Mouse (Mus musculus) intestine, embryonic 15.5 days (tissue): Measurements from ENCODE around the gene Anxa11. TPM values are rescaled to one million over a fixed set of nuclear protein-coding genes. Genes with fewer than 3 reads are reported as not detected.
"Not testable (repeated sequence)": the region's sequence is repeated elsewhere in the genome, so short reads cannot be mapped to it uniquely, and the experiment has no call there.

Experiments
- ATAC-seq: fragments of 200-750 bp; cut with Nextera tagmentation; 2 replicates; pipeline ENCODE4 v1.8.0; 2017; ENCODE audit warnings: moderate TSS enrichment, moderate library complexity
- H3K27ac ChIP-seq: fragments of 300-500 bp; sonication (generic); 2 replicates; pipeline ENCODE4 v1.5.1; 2015; ENCODE audit warnings: mild to moderate bottlenecking, inconsistent platforms
- H3K27me3 ChIP-seq: fragments of 300-500 bp; sonication (generic); replicated peaks from 2 replicates; pipeline ENCODE4 v1.6.1; 2015; ENCODE audit warnings: inconsistent platforms
- H3K36me3 ChIP-seq: fragments of 300-500 bp; sonication (generic); 2 replicates; pipeline ENCODE4 v1.6.1; 2015; ENCODE audit warnings: inconsistent platforms
- H3K4me1 ChIP-seq: fragments of 300-500 bp; sonication (generic); replicated peaks from 2 replicates; pipeline ENCODE4 v1.6.1; 2015; ENCODE audit warnings: inconsistent platforms
- H3K4me2 ChIP-seq: fragments of 300-500 bp; sonication (generic); replicated peaks from 2 replicates; pipeline ENCODE4 v1.6.1; 2015; ENCODE audit warnings: mild to moderate bottlenecking, inconsistent platforms
- H3K4me3 ChIP-seq: fragments of 300-500 bp; sonication (generic); replicated peaks from 2 replicates; pipeline ENCODE4 v1.5.1; 2015; ENCODE audit warnings: inconsistent platforms
- H3K9ac ChIP-seq: fragments of 300-500 bp; sonication (generic); 2 replicates; pipeline ENCODE4 v1.6.1; 2015; ENCODE audit warnings: inconsistent platforms
- H3K9me3 ChIP-seq: fragments of 300-500 bp; sonication (generic); 2 replicates; pipeline ENCODE4 v1.6.1; 2016; ENCODE audit warnings: inconsistent platforms
- WGBS: fragments of 180-500 bp; shearing (Covaris S2); methylation state at CpG from one replicate; pipeline ENCODE4 v1.1.7; 2015; 5-methylcytosine and 5-hydroxymethylcytosine counted together
- polyA plus RNA-seq: library from polyadenylated mRNA; unstranded; fragments of >200 nt; fragmentation: Nextera tagmentation; extraction: Ambion mirVana; gene quantifications from 2 replicates; pipeline ENCODE4 v1.2.1, GENCODE M21; 2015

The Anxa11 gene
- polyA plus RNA-seq, 1 experiment from 2014 or later, result 72.2 TPM

- peak overlapping the region; percentile 25; the same call in 1 of the 2 replicates for H3K4me2 ChIP-seq
- no peaks in the 10 kb centered on the region for H3K36me3 ChIP-seq
- no peaks in the 10 kb centered on the region for H3K27me3 ChIP-seq
- no peak overlapping the region for H3K9ac ChIP-seq
- H3K4me3 ChIP-seq, result no peak overlapping the region
- H3K27ac ChIP-seq, result no peak overlapping the region
- ATAC-seq, result no peak
- peaks cover 16% of the 10 kb centered on the region for H3K4me1 ChIP-seq
- 81% methylated on average over 4 of the region's 4 CpGs for WGBS
- no peaks in the 10 kb centered on the region for H3K9me3 ChIP-seq
Observed at GRCm38 (mm10) chr14:25844372-25844771, 2.4 kb downstream of the Anxa11 start.

GRCm38 (mm10) chr14:25845832-25846383 lies 4.0 kb downstream of the Anxa11 start:
- 49% methylated on average over 6 of the region's 6 CpGs for WGBS
- Histone ChIP-seq H3K4me2 (no peak overlapping the region), H3K9me3 (no peaks in the 10 kb centered on the region), H3K36me3 (no peaks in the 10 kb centered on the region), H3K27ac (peak overlapping the region; percentile 52; the same call in 1 of the 2 replicates), H3K27me3 (no peaks in the 10 kb centered on the region), H3K9ac (no peak overlapping the region), H3K4me3 (no peak overlapping the region), H3K4me1 (peaks cover 16% of the 10 kb centered on the region)
- ATAC-seq, result peak; percentile 67

DNA sequence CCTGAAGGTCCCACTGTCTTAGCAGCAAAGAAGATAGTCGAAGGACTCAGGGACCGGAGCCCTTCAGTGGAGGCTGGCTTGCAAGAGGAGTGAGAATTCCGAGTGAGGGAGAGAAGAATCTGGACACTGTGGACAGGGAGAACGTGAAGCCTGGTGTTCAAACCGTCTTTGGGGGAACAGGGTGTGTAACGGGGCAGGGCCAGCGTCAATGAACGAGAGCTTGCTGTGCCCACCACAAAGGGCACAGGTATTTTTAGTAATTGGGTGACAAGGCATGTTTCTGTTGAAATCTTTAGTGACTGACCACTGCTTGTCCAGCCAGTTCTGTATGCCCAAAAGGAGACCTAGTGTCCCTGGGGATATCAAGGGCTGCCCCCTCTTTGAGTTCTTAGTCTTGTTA lies 4.6 kb downstream of the Anxa11 start:
- Histone ChIP-seq H3K36me3 (no peaks in the 10 kb centered on the region), H3K4me2 (peak overlapping the region; percentile 20), H3K27ac (0 out of 2 replicates have a peak overlapping the region, but pooled peaks have one; percentile 7), H3K4me3 (no peak overlapping the region), H3K9me3 (no peaks in the 10 kb centered on the region), H3K9ac (no peak overlapping the region), H3K4me1 (peaks cover 16% of the 10 kb centered on the region), H3K27me3 (no peaks in the 10 kb centered on the region)
- WGBS, result 67% methylated on average over 8 of the region's 8 CpGs
- no peak for ATAC-seq

GRCm38 (mm10) chr14:25847660-25848059 lies 5.7 kb downstream of the Anxa11 start:
- peaks cover 16% of the 10 kb centered on the region for H3K4me1 ChIP-seq
- no peak overlapping the region for H3K9ac ChIP-seq
- no peaks in the 10 kb centered on the region for H3K27me3 ChIP-seq
- H3K27ac ChIP-seq, result no peak overlapping the region
- ATAC-seq, result no peak
- WGBS, result 27% methylated on average over 9 of the region's 9 CpGs
- no peaks in the 10 kb centered on the region for H3K9me3 ChIP-seq
- no peaks in the 10 kb centered on the region for H3K36me3 ChIP-seq
- H3K4me3 ChIP-seq, result no peak overlapping the region
- no peak overlapping the region for H3K4me2 ChIP-seq

- WGBS, result 73% methylated on average over 6 of the region's 6 CpGs
- Histone ChIP-seq H3K27ac (no peak overlapping the region), H3K36me3 (no peaks in the 10 kb centered on the region), H3K9ac (no peak overlapping the region), H3K4me3 (no peak overlapping the region), H3K9me3 (no peaks in the 10 kb centered on the region), H3K27me3 (no peaks in the 10 kb centered on the region), H3K4me1 (peaks cover 18% of the 10 kb centered on the region), H3K4me2 (no peak overlapping the region)
- ATAC-seq, result no peak
Observed at GRCm38 (mm10) chr14:25848237-25848636, 6.3 kb downstream of the Anxa11 start.

DNA sequence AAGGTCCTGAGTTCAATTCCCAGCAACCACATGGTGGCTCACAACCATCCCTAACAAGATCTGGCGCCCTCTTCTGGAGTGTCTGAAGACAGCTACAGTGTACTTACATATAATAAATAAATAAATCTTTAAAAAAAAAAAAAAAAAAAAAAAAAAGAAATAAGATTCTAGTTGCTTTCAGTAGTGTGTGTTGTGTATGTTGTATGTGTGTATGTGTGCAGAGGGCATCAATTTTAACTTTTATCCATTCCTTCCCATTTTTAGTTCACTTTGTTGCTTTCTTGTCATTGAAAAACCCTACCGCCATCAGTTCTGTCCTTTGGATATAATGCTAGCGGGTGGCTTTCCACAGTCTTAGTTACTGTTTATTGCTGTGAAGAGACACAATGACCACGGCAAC lies 6.8 kb downstream of the Anxa11 start:
- not testable (repeated sequence) for H3K9ac ChIP-seq, H3K4me2 ChIP-seq, H3K4me3 ChIP-seq, H3K27ac ChIP-seq, H3K36me3 ChIP-seq, H3K27me3 ChIP-seq, H3K9me3 ChIP-seq, ATAC-seq
- WGBS, result 92% methylated on average over 3 of the region's 4 CpGs
- peaks cover 19% of the 10 kb centered on the region for H3K4me1 ChIP-seq

DNA sequence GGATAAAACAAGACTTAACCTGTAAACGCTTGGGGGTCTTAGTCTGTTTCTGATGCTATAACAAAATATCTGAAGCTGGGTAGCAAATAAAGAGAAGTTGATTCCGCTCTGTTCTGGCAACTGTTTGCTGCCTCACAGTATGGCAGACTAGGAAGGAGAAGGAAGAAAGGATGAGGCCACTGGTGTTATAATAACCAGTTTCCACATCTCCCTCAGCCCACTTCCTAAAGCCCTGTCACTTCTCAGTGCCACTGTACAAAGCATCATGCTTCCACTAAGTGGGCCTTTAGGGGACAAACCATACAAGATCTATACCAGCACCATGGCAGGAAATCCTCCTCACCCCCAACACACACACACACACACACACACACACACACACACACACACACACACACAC lies 8.5 kb downstream of the Anxa11 start:
- peaks cover 27% of the 10 kb centered on the region for H3K4me1 ChIP-seq
- no peaks in the 10 kb centered on the region for H3K9me3 ChIP-seq
- 91% methylated on average over 2 of the region's 2 CpGs for WGBS
- no peaks in the 10 kb centered on the region for H3K27me3 ChIP-seq
- H3K4me2 ChIP-seq, result no peak overlapping the region
- H3K27ac ChIP-seq, result no peak overlapping the region
- no peak overlapping the region for H3K4me3 ChIP-seq
- ATAC-seq, result no peak
- H3K36me3 ChIP-seq, result no peaks in the 10 kb centered on the region
- no peak overlapping the region for H3K9ac ChIP-seq

DNA sequence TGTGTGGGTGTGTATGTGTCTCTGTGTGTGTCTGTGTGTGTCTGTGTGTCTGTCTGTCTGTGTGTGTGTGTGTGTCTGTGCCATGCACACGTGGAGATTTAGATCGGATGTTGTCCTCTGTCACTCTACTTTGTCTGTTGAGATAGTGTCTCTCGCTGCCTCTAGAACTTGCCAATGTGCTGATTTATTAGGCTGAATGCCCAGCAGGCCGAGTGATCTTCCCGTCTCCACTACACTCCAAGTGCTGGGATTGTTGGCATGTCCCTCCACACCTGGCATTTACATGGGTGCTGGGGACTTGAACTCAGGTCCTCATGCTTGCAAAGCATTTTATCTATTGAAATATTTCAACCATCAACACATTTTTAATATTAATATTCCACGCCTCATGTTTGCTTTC lies 9.2 kb downstream of the Anxa11 start:
- H3K4me3 ChIP-seq, result no peak overlapping the region
- no peak overlapping the region for H3K27ac ChIP-seq
- H3K9me3 ChIP-seq, result no peaks in the 10 kb centered on the region
- ATAC-seq, result no peak
- no peak overlapping the region for H3K9ac ChIP-seq
- no peak overlapping the region for H3K4me2 ChIP-seq
- H3K27me3 ChIP-seq, result no peaks in the 10 kb centered on the region
- 77% methylated on average over 6 of the region's 6 CpGs for WGBS
- peaks cover 30% of the 10 kb centered on the region for H3K4me1 ChIP-seq
- H3K36me3 ChIP-seq, result no peaks in the 10 kb centered on the region

DNA sequence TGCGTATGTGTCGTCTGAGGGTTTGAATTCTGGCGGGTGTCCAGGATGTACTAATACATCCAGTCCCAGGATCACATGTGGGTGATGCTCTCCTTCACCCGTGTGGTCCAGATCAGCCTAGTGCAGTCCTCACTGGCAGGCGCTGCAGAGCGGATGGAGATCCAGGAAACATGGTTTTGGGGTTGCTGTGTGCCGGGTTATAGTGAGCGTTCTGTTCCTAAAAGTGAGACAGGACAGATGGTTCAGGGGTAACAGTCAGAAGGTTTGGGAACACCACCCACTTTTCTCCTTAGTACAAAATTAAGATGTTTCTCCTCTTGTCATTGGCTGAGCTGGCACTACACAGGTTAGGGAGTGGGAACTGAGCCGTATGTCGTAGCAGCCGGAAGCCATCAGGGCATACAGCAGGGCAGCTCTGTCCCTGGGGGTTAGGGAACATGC lies 10.2 kb downstream of the Anxa11 start:
- Histone ChIP-seq H3K4me3 (no peak overlapping the region), H3K27ac (no peak overlapping the region), H3K4me2 (no peak overlapping the region), H3K9me3 (no peaks in the 10 kb centered on the region), H3K36me3 (no peaks in the 10 kb centered on the region), H3K27me3 (no peaks in the 10 kb centered on the region), H3K4me1 (peaks cover 28% of the 10 kb centered on the region), H3K9ac (no peak overlapping the region)
- 73% methylated on average over 11 of the region's 11 CpGs for WGBS
- no peak for ATAC-seq

DNA sequence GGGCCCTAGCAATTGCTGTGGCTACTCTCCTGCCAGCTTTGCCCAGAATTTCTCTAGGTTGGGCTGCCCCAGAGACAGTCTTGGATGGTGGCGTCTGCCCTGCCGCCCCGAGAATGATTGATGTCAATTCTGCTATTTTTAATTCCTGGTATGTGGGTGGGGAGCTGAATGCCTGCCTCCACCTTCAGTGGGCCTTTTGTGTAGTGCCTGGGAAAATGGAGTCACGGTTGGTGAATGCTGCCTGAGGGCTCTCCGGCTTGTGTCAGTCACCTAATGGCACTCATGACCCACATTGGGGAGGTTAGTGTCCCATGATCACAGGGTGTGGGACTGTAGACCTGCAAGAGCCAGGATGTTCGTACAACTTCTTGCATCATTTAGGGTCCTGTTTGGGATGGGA lies 11.3 kb downstream of the Anxa11 start:
- Histone ChIP-seq H3K36me3 (no peaks in the 10 kb centered on the region), H3K4me2 (no peak overlapping the region), H3K9ac (no peak overlapping the region), H3K9me3 (no peaks in the 10 kb centered on the region), H3K27me3 (no peaks in the 10 kb centered on the region), H3K4me1 (peaks cover 34% of the 10 kb centered on the region), H3K4me3 (no peak overlapping the region), H3K27ac (no peak overlapping the region)
- no peak for ATAC-seq
- 71% methylated on average over 6 of the region's 6 CpGs for WGBS

DNA sequence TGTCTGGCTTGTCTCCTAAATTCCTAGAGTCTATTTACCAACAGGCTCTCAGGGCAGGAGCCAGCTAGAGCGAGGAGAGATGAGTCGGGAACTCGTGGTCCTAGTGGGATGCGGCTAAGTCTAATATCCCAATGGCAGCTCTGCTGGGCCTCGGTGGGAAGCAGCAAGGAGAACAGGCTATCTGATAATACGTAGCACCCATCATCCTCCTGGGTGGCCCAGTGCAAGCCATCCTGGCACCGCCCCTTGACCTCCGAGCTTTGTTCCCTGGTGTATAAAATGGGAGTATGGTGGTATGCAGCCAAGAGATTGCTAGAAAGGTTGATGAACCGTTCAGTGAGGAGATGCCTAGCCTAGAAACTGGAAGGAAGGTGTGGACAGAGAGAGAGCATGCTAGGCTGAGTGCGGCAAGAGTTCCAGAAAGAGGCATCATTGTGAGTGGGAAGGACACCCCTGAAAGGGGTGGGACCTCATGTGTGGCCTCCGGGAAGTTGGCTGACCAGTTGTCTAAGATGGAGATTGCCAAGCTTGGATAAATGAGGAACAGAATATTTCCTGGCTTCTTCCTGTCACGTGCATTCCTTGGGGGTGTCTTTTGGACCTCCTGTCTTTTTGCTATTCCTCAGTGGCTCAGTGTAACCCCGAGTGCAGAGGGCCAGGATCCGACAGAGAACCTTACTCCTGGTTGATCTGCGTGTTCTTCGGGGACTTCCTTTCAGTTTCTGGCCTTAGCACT lies 11.9 kb downstream of the Anxa11 start:
- Histone ChIP-seq H3K4me2 (no peak overlapping the region), H3K27ac (no peak overlapping the region), H3K27me3 (no peaks in the 10 kb centered on the region), H3K9ac (no peak overlapping the region), H3K4me1 (peaks cover 34% of the 10 kb centered on the region), H3K4me3 (no peak overlapping the region), H3K9me3 (no peaks in the 10 kb centered on the region), H3K36me3 (no peaks in the 10 kb centered on the region)
- ATAC-seq, result no peak
- WGBS, result 88% methylated on average over 16 of the region's 16 CpGs

- H3K4me2 ChIP-seq, result no peak overlapping the region
- H3K9me3 ChIP-seq, result no peaks in the 10 kb centered on the region
- no peaks in the 10 kb centered on the region for H3K36me3 ChIP-seq
- H3K27me3 ChIP-seq, result no peaks in the 10 kb centered on the region
- 41% methylated on average over 8 of the region's 8 CpGs for WGBS
- H3K4me3 ChIP-seq, result no peak overlapping the region
- no peak overlapping the region for H3K27ac ChIP-seq
- H3K4me1 ChIP-seq, result peaks cover 34% of the 10 kb centered on the region
- peak; percentile 34; the same call in 1 of the 2 replicates for ATAC-seq
- H3K9ac ChIP-seq, result no peak overlapping the region
Observed at GRCm38 (mm10) chr14:25855241-25855885, 13.4 kb downstream of the Anxa11 start.
